Mouse (Mus musculus): ENCODE measurements at regions not wholly inside any gene's neighbourhood (a gene's known extent, or its start where the extent isn't known, plus 50 kb on each side); places are given as distances from the start of the nearest gene placed in this dataset.
"Not testable (repeated sequence)": the region's sequence is repeated elsewhere in the genome, so short reads cannot be mapped to it uniquely, and the experiment has no call there.

GRCm38 (mm10) chr6:66399091-66399755, 136.0 kb upstream of the Mad2l1 start:
- Histone ChIP-seq H3K9ac (ENCODE audit: low read depth, low read length) (no peak overlapping the region), H3K4me2 (replicated peaks; ENCODE audit: low read depth, low read length) (no peak overlapping the region), H3K4me1 (ENCODE audit: control insufficient read depth, insufficient read depth, low read length) (no peaks in the 10 kb centered on the region), H3K9me3 (ENCODE audit: control insufficient read depth, low read length) (no peaks in the 10 kb centered on the region), H3K36me3 (ENCODE audit: control insufficient read depth, insufficient read depth, low read length) (no peaks in the 10 kb centered on the region), H3K4me3 (ENCODE audit: low read length) (no peak overlapping the region), H3K27me3 (ENCODE audit: control insufficient read depth, insufficient read depth, low read length) (no peaks in the 10 kb centered on the region), H3K27ac (ENCODE audit: low read depth, low read length) (no peak overlapping the region)
- ATAC-seq (ENCODE audit: low FRiP score, low TSS enrichment), result no peak
- 68% methylated on average over 4 of the region's 4 CpGs for WGBS

- WGBS, result 44% methylated on average over 5 of the region's 5 CpGs
- H3K27ac ChIP-seq (ENCODE audit: low read depth, low read length), result no peak overlapping the region
- ATAC-seq (ENCODE audit: low FRiP score, low TSS enrichment), result no peak
- H3K27me3 ChIP-seq (ENCODE audit: control insufficient read depth, insufficient read depth, low read length), result no peaks in the 10 kb centered on the region
- H3K36me3 ChIP-seq (ENCODE audit: control insufficient read depth, insufficient read depth, low read length), result no peaks in the 10 kb centered on the region
- no peak overlapping the region for H3K9ac ChIP-seq (ENCODE audit: low read depth, low read length)
- H3K4me2 ChIP-seq (replicated peaks; ENCODE audit: low read depth, low read length), result no peak overlapping the region
- no peaks in the 10 kb centered on the region for H3K4me1 ChIP-seq (ENCODE audit: control insufficient read depth, insufficient read depth, low read length)
- H3K9me3 ChIP-seq (ENCODE audit: control insufficient read depth, low read length), result no peaks in the 10 kb centered on the region
- H3K4me3 ChIP-seq (ENCODE audit: low read length), result no peak overlapping the region
Observed at GRCm38 (mm10) chr6:66401468-66401867, 133.7 kb upstream of the Mad2l1 start.

- no peak overlapping the region for H3K4me2 ChIP-seq (replicated peaks; ENCODE audit: low read depth, low read length)
- no peaks in the 10 kb centered on the region for H3K9me3 ChIP-seq (ENCODE audit: control insufficient read depth, low read length)
- no peaks in the 10 kb centered on the region for H3K4me1 ChIP-seq (ENCODE audit: control insufficient read depth, insufficient read depth, low read length)
- H3K36me3 ChIP-seq (ENCODE audit: control insufficient read depth, insufficient read depth, low read length), result no peaks in the 10 kb centered on the region
- no peak overlapping the region for H3K27ac ChIP-seq (ENCODE audit: low read depth, low read length)
- no peak overlapping the region for H3K9ac ChIP-seq (ENCODE audit: low read depth, low read length)
- H3K27me3 ChIP-seq (ENCODE audit: control insufficient read depth, insufficient read depth, low read length), result no peaks in the 10 kb centered on the region
- no peak for ATAC-seq (ENCODE audit: low FRiP score, low TSS enrichment)
- no peak overlapping the region for H3K4me3 ChIP-seq (ENCODE audit: low read length)
- 35% methylated on average over 5 of the region's 5 CpGs for WGBS
Observed at GRCm38 (mm10) chr6:66401868-66402440, 133.2 kb upstream of the Mad2l1 start.

DNA sequence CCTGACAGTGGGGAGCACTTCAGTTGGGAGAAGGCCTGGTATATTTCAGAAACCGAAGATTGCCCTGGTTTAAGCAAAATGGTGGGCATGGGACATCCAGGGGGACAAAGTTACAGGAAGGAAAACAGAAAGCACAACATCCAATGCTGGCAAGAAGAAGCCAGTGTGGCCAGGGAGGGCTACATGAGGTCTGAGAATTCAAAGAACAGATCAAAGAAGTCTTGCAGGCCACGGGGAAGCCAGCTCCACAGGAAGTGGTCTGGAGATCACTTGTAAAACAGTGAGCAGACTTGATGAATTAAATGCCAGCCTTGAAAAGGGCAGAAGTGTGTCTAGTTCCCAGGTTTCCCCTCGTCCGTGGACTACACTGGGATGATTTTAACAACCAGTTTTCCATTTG, 120.4 kb upstream of the Mad2l1 start:
- Histone ChIP-seq H3K27ac (ENCODE audit: low read depth, low read length) (no peak overlapping the region), H3K27me3 (ENCODE audit: control insufficient read depth, insufficient read depth, low read length) (no peaks in the 10 kb centered on the region), H3K9ac (ENCODE audit: low read depth, low read length) (no peak overlapping the region), H3K4me2 (replicated peaks; ENCODE audit: low read depth, low read length) (no peak overlapping the region), H3K36me3 (ENCODE audit: control insufficient read depth, insufficient read depth, low read length) (no peaks in the 10 kb centered on the region), H3K4me3 (ENCODE audit: low read length) (no peak overlapping the region), H3K9me3 (ENCODE audit: control insufficient read depth, low read length) (no peaks in the 10 kb centered on the region), H3K4me1 (ENCODE audit: control insufficient read depth, insufficient read depth, low read length) (no peaks in the 10 kb centered on the region)
- no peak for ATAC-seq (ENCODE audit: low FRiP score, low TSS enrichment)
- 42% methylated on average over 4 of the region's 4 CpGs for WGBS

- no peak for ATAC-seq (ENCODE audit: low FRiP score, low TSS enrichment)
- Histone ChIP-seq H3K27me3 (ENCODE audit: control insufficient read depth, insufficient read depth, low read length) (no peaks in the 10 kb centered on the region), H3K36me3 (ENCODE audit: control insufficient read depth, insufficient read depth, low read length) (no peaks in the 10 kb centered on the region), H3K4me3 (ENCODE audit: low read length) (no peak overlapping the region), H3K27ac (ENCODE audit: low read depth, low read length) (no peak overlapping the region), H3K9me3 (ENCODE audit: control insufficient read depth, low read length) (no peaks in the 10 kb centered on the region), H3K4me1 (ENCODE audit: control insufficient read depth, insufficient read depth, low read length) (no peaks in the 10 kb centered on the region), H3K4me2 (replicated peaks; ENCODE audit: low read depth, low read length) (no peak overlapping the region), H3K9ac (ENCODE audit: low read depth, low read length) (no peak overlapping the region)
- whole genome bisulfite sequencing, result 49% methylated on average over 7 of the region's 7 CpGs
Observed at GRCm38 (mm10) chr6:66419452-66420041, 115.6 kb upstream of the Mad2l1 start.

- no peak overlapping the region for H3K4me2 ChIP-seq (replicated peaks; ENCODE audit: low read depth, low read length)
- no peak for ATAC-seq (ENCODE audit: low FRiP score, low TSS enrichment)
- no peaks in the 10 kb centered on the region for H3K4me1 ChIP-seq (ENCODE audit: control insufficient read depth, insufficient read depth, low read length)
- H3K9ac ChIP-seq (ENCODE audit: low read depth, low read length), result no peak overlapping the region
- H3K36me3 ChIP-seq (ENCODE audit: control insufficient read depth, insufficient read depth, low read length), result no peaks in the 10 kb centered on the region
- 27% methylated on average over 4 of the region's 4 CpGs for WGBS
- H3K27me3 ChIP-seq (ENCODE audit: control insufficient read depth, insufficient read depth, low read length), result no peaks in the 10 kb centered on the region
- no peak overlapping the region for H3K27ac ChIP-seq (ENCODE audit: low read depth, low read length)
- H3K9me3 ChIP-seq (ENCODE audit: control insufficient read depth, low read length), result peaks cover 3% of the 10 kb centered on the region; the same call in 1 of the 2 replicates
- H3K4me3 ChIP-seq (ENCODE audit: low read length), result no peak overlapping the region
Observed at GRCm38 (mm10) chr6:66428370-66428769, 106.8 kb upstream of the Mad2l1 start.

DNA sequence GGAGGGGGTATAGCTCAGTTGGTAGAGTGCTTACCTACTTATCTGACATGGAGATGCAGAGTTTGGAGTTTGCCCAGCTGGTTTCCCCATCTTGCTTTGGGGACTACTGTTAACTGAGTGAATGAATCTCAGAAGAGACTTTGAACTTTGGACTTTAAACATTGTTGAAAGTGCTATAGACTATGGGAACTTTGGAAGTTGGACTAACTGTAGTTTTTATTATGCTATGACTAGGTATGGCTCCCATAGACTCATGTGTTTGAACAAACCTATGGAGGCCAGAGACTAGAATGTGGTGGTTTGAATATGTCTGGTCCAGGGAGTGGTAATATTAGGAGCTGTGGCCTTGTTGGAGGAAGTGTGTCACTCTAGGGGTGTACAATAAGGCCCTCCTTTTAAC, 84.8 kb upstream of the Mad2l1 start:
- not testable (repeated sequence) for H3K27me3 ChIP-seq (ENCODE audit: control insufficient read depth, insufficient read depth, low read length); H3K36me3 ChIP-seq (ENCODE audit: control insufficient read depth, insufficient read depth, low read length); H3K9me3 ChIP-seq (ENCODE audit: control insufficient read depth, low read length); H3K4me2 ChIP-seq (replicated peaks; ENCODE audit: low read depth, low read length); H3K4me1 ChIP-seq (ENCODE audit: control insufficient read depth, insufficient read depth, low read length); ATAC-seq (ENCODE audit: low FRiP score, low TSS enrichment); H3K4me3 ChIP-seq (ENCODE audit: low read length); H3K27ac ChIP-seq (ENCODE audit: low read depth, low read length); H3K9ac ChIP-seq (ENCODE audit: low read depth, low read length)

DNA sequence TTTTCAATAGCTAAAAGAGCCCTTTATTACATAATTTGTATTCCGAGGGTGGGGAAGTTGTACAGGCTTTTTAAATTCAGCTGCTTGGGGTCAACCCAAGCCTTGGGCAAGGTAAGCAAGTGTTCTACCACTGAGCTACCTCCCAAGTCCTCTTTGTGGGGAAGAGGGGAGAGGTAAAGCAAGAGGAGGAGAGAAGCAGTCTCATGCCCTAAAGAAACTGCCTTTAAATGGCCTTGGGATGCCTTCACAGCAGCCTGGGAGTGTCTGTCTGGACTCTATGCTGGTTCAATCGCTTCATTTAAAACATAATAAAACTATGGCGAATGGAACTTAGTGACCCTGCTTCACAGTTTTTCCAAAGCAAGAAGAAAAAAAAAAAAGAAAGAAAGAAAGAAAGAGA, 77.0 kb upstream of the Mad2l1 start:
- 77% methylated on average over 3 of the region's 3 CpGs for WGBS

GRCm38 (mm10) chr6:66464540-66464939, 70.7 kb upstream of the Mad2l1 start:
- no peak overlapping the region for H3K4me2 ChIP-seq (replicated peaks; ENCODE audit: low read depth, low read length)
- no peak for ATAC-seq (ENCODE audit: low FRiP score, low TSS enrichment)
- no peaks in the 10 kb centered on the region for H3K27me3 ChIP-seq (ENCODE audit: control insufficient read depth, insufficient read depth, low read length)
- H3K9ac ChIP-seq (ENCODE audit: low read depth, low read length), result no peak overlapping the region
- H3K4me1 ChIP-seq (ENCODE audit: control insufficient read depth, insufficient read depth, low read length), result no peaks in the 10 kb centered on the region
- H3K4me3 ChIP-seq (ENCODE audit: low read length), result no peak overlapping the region
- WGBS, result 80% methylated on average over 4 of the region's 5 CpGs
- H3K9me3 ChIP-seq (ENCODE audit: control insufficient read depth, low read length), result no peaks in the 10 kb centered on the region
- H3K36me3 ChIP-seq (ENCODE audit: control insufficient read depth, insufficient read depth, low read length), result no peaks in the 10 kb centered on the region
- H3K27ac ChIP-seq (ENCODE audit: low read depth, low read length), result no peak overlapping the region

More for the DNA sequence above, 77.0 kb upstream of the Mad2l1 start:
- Histone ChIP-seq H3K4me2 (replicated peaks; ENCODE audit: low read depth, low read length) (no peak overlapping the region), H3K36me3 (ENCODE audit: control insufficient read depth, insufficient read depth, low read length) (no peaks in the 10 kb centered on the region), H3K9me3 (ENCODE audit: control insufficient read depth, low read length) (no peaks in the 10 kb centered on the region), H3K4me1 (ENCODE audit: control insufficient read depth, insufficient read depth, low read length) (no peaks in the 10 kb centered on the region), H3K9ac (ENCODE audit: low read depth, low read length) (no peak overlapping the region), H3K4me3 (ENCODE audit: low read length) (no peak overlapping the region), H3K27me3 (ENCODE audit: control insufficient read depth, insufficient read depth, low read length) (no peaks in the 10 kb centered on the region), H3K27ac (ENCODE audit: low read depth, low read length) (no peak overlapping the region)
- no peak for ATAC-seq (ENCODE audit: low FRiP score, low TSS enrichment)
